Mouse (Mus musculus) CH12.LX (cell line): Measurements from ENCODE around the gene Spout1. TPM values are rescaled to one million over a fixed set of nuclear protein-coding genes. Genes with fewer than 3 reads are reported as not detected.

Experiments
- DNase-seq: peaks from one replicate; pipeline ENCODE4 v3.0.0-alpha.2; 2013; ENCODE audit errors: extremely low read depth
- H3K27ac ChIP-seq: 2 replicates; pipeline ENCODE4 v1.5.1; 2012; ENCODE audit warnings: low read depth, mild to moderate bottlenecking, control low read depth, moderate library complexity; ENCODE audit not compliant: insufficient read depth
- H3K27me3 ChIP-seq: replicated peaks from 2 replicates; pipeline ENCODE3; 2012; ENCODE audit warnings: inconsistent platforms
- H3K36me3 ChIP-seq, 2 experiments: replicated peaks in 1 of 2; 2 replicates each; pipeline versions ENCODE3 to v1.6.1; 2012; ENCODE audit warnings: inconsistent platforms in 1 of 2, low read length in 1 of 2, mild to moderate bottlenecking in 1 of 2, mixed read lengths in 1 of 2, moderate library complexity in 1 of 2; ENCODE audit not compliant: control insufficient read depth in 1 of 2, insufficient read depth in 1 of 2
- H3K4me1 ChIP-seq, 2 experiments: 2 replicates each; pipeline ENCODE4 v1.6.1; 2012; ENCODE audit warnings: inconsistent platforms in 1 of 2, moderate library complexity in 1 of 2; ENCODE audit not compliant: insufficient read depth in 2 of 2, control insufficient read depth in 1 of 2
- H3K4me2 ChIP-seq: 2 replicates; pipeline ENCODE4 v1.6.1; 2012; ENCODE audit warnings: low read depth, mild to moderate bottlenecking, control low read depth; ENCODE audit not compliant: poor library complexity, insufficient read depth, severe bottlenecking
- H3K4me3 ChIP-seq, 3 experiments: fragments of 150-350 bp in 1 of 3; sonication (generic) in 1 of 3; replicated peaks in 1 of 3; 2 replicates each; pipeline versions ENCODE3 to v1.5.1; 2011 to 2012; ENCODE audit warnings: low read depth in 2 of 3, low read length in 2 of 3, mild to moderate bottlenecking in 2 of 3, moderate library complexity in 2 of 3, control low read depth in 1 of 3, improper control_type of control experiment in 1 of 3, inconsistent platforms in 1 of 3, mixed read lengths in 1 of 3; ENCODE audit not compliant: poor library complexity in 1 of 3
- H3K79me2 ChIP-seq: replicated peaks from 2 replicates; pipeline ENCODE4 v1.6.1; 2012; ENCODE audit warnings: mild to moderate bottlenecking, moderate library complexity; ENCODE audit not compliant: control insufficient read depth, poor library complexity, insufficient read depth, severe bottlenecking; ENCODE audit errors: extremely low read depth
- H3K9ac ChIP-seq: 2 replicates; pipeline ENCODE4 v1.6.1; 2012; ENCODE audit warnings: low read depth, mild to moderate bottlenecking, control low read depth, moderate library complexity; ENCODE audit not compliant: insufficient read depth
- H3K9me3 ChIP-seq: replicated peaks from 2 replicates; pipeline ENCODE3; 2012; ENCODE audit warnings: low read length, inconsistent platforms, mixed read lengths
- BHLHE40 ChIP-seq: IDR thresholded peaks from 2 replicates; pipeline ENCODE4 v1.6.1; 2011; ENCODE audit warnings: mild to moderate bottlenecking, low read depth, low read length, improper control_type of control experiment
- CHD1 ChIP-seq: IDR thresholded peaks from 2 replicates; pipeline ENCODE4 v1.6.1; 2012; ENCODE audit warnings: low read depth, low read length, improper control_type of control experiment, inconsistent platforms
- CHD2 ChIP-seq: IDR thresholded peaks from 2 replicates; pipeline ENCODE4 v1.6.1; 2011; ENCODE audit warnings: low read length, improper control_type of control experiment
- E2F4 ChIP-seq: IDR thresholded peaks from 2 replicates; pipeline ENCODE4 v1.6.1; 2011; ENCODE audit warnings: low read depth, low read length, improper control_type of control experiment; ENCODE audit not compliant: insufficient replicate concordance
- ELF1 ChIP-seq: IDR thresholded peaks from 2 replicates; pipeline ENCODE4 v1.6.1; 2014; ENCODE audit warnings: low read depth, mild to moderate bottlenecking, inconsistent platforms, low read length, improper control_type of control experiment
- ETS1 ChIP-seq: conservative IDR thresholded peaks from 2 replicates; pipeline ENCODE4 v1.6.1; 2012; ENCODE audit warnings: low read depth, mild to moderate bottlenecking, inconsistent platforms, low read length, improper control_type of control experiment, moderate library complexity
- GABPA ChIP-seq: IDR thresholded peaks from 2 replicates; pipeline ENCODE4 v1.6.1; 2012; ENCODE audit warnings: low read depth, low read length, improper control_type of control experiment, inconsistent platforms; ENCODE audit not compliant: insufficient replicate concordance
- HCFC1 ChIP-seq: IDR thresholded peaks from 2 replicates; pipeline ENCODE4 v1.6.1; 2012; ENCODE audit warnings: low read depth, mild to moderate bottlenecking, inconsistent platforms, low read length, improper control_type of control experiment
- IRF4 ChIP-seq: IDR thresholded peaks from 2 replicates; pipeline ENCODE4 v1.6.1; 2014; ENCODE audit warnings: low read depth, mild to moderate bottlenecking, inconsistent platforms, low read length, improper control_type of control experiment
- JUN ChIP-seq: IDR thresholded peaks from 2 replicates; pipeline ENCODE4 v1.6.1; 2011; ENCODE audit warnings: low read depth, mild to moderate bottlenecking, low read length, improper control_type of control experiment, moderate library complexity; ENCODE audit not compliant: insufficient read depth
- JUND ChIP-seq: conservative IDR thresholded peaks from 2 replicates; pipeline ENCODE4 v1.6.1; 2011; ENCODE audit warnings: low read depth, low read length, improper control_type of control experiment
- KAT2A ChIP-seq: IDR thresholded peaks from 2 replicates; pipeline ENCODE4 v1.6.1; 2012; ENCODE audit warnings: low read length, improper control_type of control experiment, inconsistent platforms; ENCODE audit not compliant: insufficient replicate concordance
- MAFK ChIP-seq: IDR thresholded peaks from 2 replicates; pipeline ENCODE4 v1.6.1; 2011; ENCODE audit warnings: low read length, improper control_type of control experiment; ENCODE audit not compliant: insufficient replicate concordance
- MAX ChIP-seq: IDR thresholded peaks from 2 replicates; pipeline ENCODE4 v1.6.1; 2011; ENCODE audit warnings: low read length, improper control_type of control experiment
- MAZ ChIP-seq: IDR thresholded peaks from 2 replicates; pipeline ENCODE4 v1.6.1; 2012; ENCODE audit warnings: low read depth, mild to moderate bottlenecking, inconsistent platforms, low read length, improper control_type of control experiment, moderate library complexity
- MEF2A ChIP-seq: IDR thresholded peaks from 2 replicates; pipeline ENCODE4 v1.6.1; 2014; ENCODE audit warnings: low read depth, mild to moderate bottlenecking, inconsistent platforms, low read length, improper control_type of control experiment, borderline replicate concordance
- MXI1 ChIP-seq: IDR thresholded peaks from 2 replicates; pipeline ENCODE4 v1.6.1; 2011; ENCODE audit warnings: mild to moderate bottlenecking, low read depth, low read length, improper control_type of control experiment
- NELFE ChIP-seq: IDR thresholded peaks from 2 replicates; pipeline ENCODE4 v1.6.1; 2011; ENCODE audit warnings: low read depth, low read length, improper control_type of control experiment
- NRF1 ChIP-seq: IDR thresholded peaks from 2 replicates; pipeline ENCODE4 v1.6.1; 2014; ENCODE audit warnings: low read depth, mild to moderate bottlenecking, inconsistent platforms, low read length, improper control_type of control experiment, moderate library complexity
- POLR2A ChIP-seq: IDR thresholded peaks from 2 replicates; pipeline ENCODE4 v1.6.1; 2011; ENCODE audit warnings: low read depth, mild to moderate bottlenecking, improper control_type of control experiment, low read length
- POLR2AphosphoS2 ChIP-seq: IDR thresholded peaks from 2 replicates; pipeline ENCODE4 v1.6.1; 2011; ENCODE audit warnings: low read depth, low read length, improper control_type of control experiment
- RAD21 ChIP-seq: IDR thresholded peaks from 2 replicates; pipeline ENCODE4 v1.6.1; 2011; ENCODE audit warnings: low read depth, mild to moderate bottlenecking, low read length, improper control_type of control experiment, moderate library complexity
- RCOR1 ChIP-seq: conservative IDR thresholded peaks from 2 replicates; pipeline ENCODE4 v1.6.1; 2012; ENCODE audit warnings: low read depth, mild to moderate bottlenecking, inconsistent platforms, low read length, improper control_type of control experiment
- TBP ChIP-seq: conservative IDR thresholded peaks from 2 replicates; pipeline ENCODE4 v1.6.1; 2011; ENCODE audit warnings: low read depth, low read length, improper control_type of control experiment
- TCF12 ChIP-seq: IDR thresholded peaks from 2 replicates; pipeline ENCODE4 v1.6.1; 2014; ENCODE audit warnings: low read depth, mild to moderate bottlenecking, inconsistent platforms, low read length, improper control_type of control experiment
- UBTF ChIP-seq: IDR thresholded peaks from 2 replicates; pipeline ENCODE4 v1.6.1; 2012; ENCODE audit warnings: low read depth, mild to moderate bottlenecking, inconsistent platforms, low read length, improper control_type of control experiment, moderate library complexity
- USF1 ChIP-seq: IDR thresholded peaks from 2 replicates; pipeline ENCODE4 v1.6.1; 2014; ENCODE audit warnings: low read depth, mild to moderate bottlenecking, inconsistent platforms, low read length, improper control_type of control experiment
- USF2 ChIP-seq: conservative IDR thresholded peaks from 2 replicates; pipeline ENCODE4 v1.6.1; 2011; ENCODE audit warnings: low read depth, low read length, improper control_type of control experiment
- ZC3H11A ChIP-seq: IDR thresholded peaks from 2 replicates; pipeline ENCODE4 v1.6.1; 2012; ENCODE audit warnings: low read depth, mild to moderate bottlenecking, inconsistent platforms, low read length, improper control_type of control experiment
- ZKSCAN1 ChIP-seq: IDR thresholded peaks from 2 replicates; pipeline ENCODE4 v1.6.1; 2012; ENCODE audit warnings: low read depth, inconsistent platforms, low read length, improper control_type of control experiment, borderline replicate concordance
- ZMIZ1 ChIP-seq: IDR thresholded peaks from 2 replicates; pipeline ENCODE4 v1.6.1; 2012; ENCODE audit warnings: low read depth, mild to moderate bottlenecking, inconsistent platforms, low read length, improper control_type of control experiment
- ZNF384 ChIP-seq: IDR thresholded peaks from 2 replicates; pipeline ENCODE4 v1.6.1; 2012; ENCODE audit warnings: low read depth, low read length, improper control_type of control experiment, inconsistent platforms
- dilution Hi-C: fragments of 300-500 bp; cut with MboI; formaldehyde crosslinking; loops from 2 replicates; pipeline ENCODE4 v1.14.3; 2020; ENCODE audit warnings: low sequenced_read_pairs; ENCODE audit not compliant: extremely low pct_unique_long_range_greater_than_20kb, extremely low pct_ligation_motif_present
- in situ Hi-C: fragments of 300-500 bp; cut with MboI; formaldehyde crosslinking; loops from 3 replicates; pipeline ENCODE4 v1.14.3; 2019; ENCODE audit warnings: low sequenced_read_pairs, low pct_ligation_motif_present, low pct_unique_long_range_greater_than_20kb, mixed read lengths
- polyA plus RNA-seq: library from polyadenylated mRNA; unstranded; fragments of >175 nt; gene quantifications from 2 replicates; pipeline ENCODE4 v1.2.1, GENCODE M21; 2012; ENCODE audit warnings: low read depth; ENCODE audit not compliant: insufficient read length
- total RNA-seq, 2 experiments: library from RNA; depleted of rRNA; stranded (reverse); fragments of 300-350 nt in 1 of 2; fragments of >200 nt in 1 of 2; gene quantifications; 2 replicates each; pipeline ENCODE4 v1.2.3; 2012 to 2014

Gene Spout1
- total and polyA plus RNA-seq, 3 experiments, result 38.4 to 62.3 (median 49.2) TPM

DNA sequence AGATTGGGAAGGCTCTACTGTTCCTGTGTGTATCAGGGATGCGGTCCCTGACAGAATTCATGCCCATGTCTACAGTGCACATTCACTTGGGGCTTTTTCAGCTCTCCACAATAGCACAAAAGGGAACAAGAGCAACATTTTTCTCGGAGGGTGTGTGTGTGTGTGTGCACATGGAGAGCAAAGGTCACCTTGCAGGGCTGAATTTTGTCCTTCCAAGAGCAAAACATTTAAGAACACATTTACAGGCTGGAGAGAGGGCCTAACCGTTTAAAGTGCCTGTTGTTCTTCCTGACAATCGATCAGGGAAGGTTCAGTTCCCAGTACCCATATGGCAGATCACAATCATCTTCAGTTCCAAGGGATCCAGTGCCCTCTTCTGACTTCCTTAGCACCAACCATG is 48.1 kb downstream of the Spout1 start:
- in situ Hi-C loops (no loop called here), dilution Hi-C loops (no loop called here)
- Histone ChIP-seq H3K4me1 (peaks cover 0 to 23% of the 10 kb centered on the region in 2 experiments; a peak in 2 of 4 replicates), H3K9ac (no peak overlapping the region), H3K4me3 (no peak overlapping the region), H3K36me3 (peaks cover 0 to 1% of the 10 kb centered on the region in 2 experiments), H3K27ac (no peak overlapping the region), H3K9me3 (no peaks in the 10 kb centered on the region), H3K4me2 (no peak overlapping the region), H3K79me2 (no peaks in the 10 kb centered on the region), H3K27me3 (no peaks in the 10 kb centered on the region)
- TF ChIP-seq NELFE, result no peak
- no peak for TF ChIP-seq MEF2A
- TF ChIP-seq HCFC1, result no peak
- TF ChIP-seq USF1, result no peak
- TF ChIP-seq ZNF384, result no peak
- no peak for TF ChIP-seq MAX
- DNase-seq, result no peak

DNA sequence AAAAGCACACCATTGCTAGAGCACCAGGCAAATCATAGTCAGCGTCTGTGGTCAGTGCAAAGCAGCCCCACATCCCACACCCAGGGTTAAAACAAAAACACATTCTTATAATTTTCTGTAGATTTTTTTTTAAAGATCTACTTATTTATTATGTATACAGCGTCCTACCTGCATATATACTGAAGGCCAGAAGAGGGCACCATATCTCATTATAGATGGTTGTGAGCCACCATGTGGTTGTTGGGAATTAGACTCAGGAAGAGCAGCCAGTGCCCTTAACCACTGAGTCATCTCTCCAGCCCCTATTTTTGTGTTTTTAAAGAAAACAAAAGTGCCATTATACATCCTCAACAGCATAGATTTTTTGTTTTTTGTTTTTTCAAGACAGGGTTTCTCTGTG is 49.5 kb downstream of the Spout1 start:
- H3K4me2 ChIP-seq, result no peak overlapping the region
- H3K9ac ChIP-seq, result no peak overlapping the region
- peaks cover 0 to 18% of the 10 kb centered on the region in 2 experiments; a peak in 2 of 4 replicates for H3K4me1 ChIP-seq
- H3K4me3 ChIP-seq, result no peak overlapping the region
- peak; percentile 49 for DNase-seq
- in situ Hi-C loops, result no loop called here
- no peaks in the 10 kb centered on the region for H3K36me3 ChIP-seq
- H3K27me3 ChIP-seq, result no peaks in the 10 kb centered on the region
- no peaks in the 10 kb centered on the region for H3K79me2 ChIP-seq
- dilution Hi-C loops, result no loop called here
- H3K27ac ChIP-seq, result no peak overlapping the region
- H3K9me3 ChIP-seq, result no peaks in the 10 kb centered on the region
- TF ChIP-seq E2F4 (no peak), CHD1 (no peak), USF2 (no peak), ZC3H11A (no peak), ETS1 (no peak), USF1 (no peak), HCFC1 (no peak), MAFK (no peak), POLR2A (no peak), MXI1 (no peak), JUN (no peak), TCF12 (no peak), ZKSCAN1 (no peak), RCOR1 (no peak), MEF2A (no peak), IRF4 (no peak), ELF1 (peak; percentile 23; the same call in 1 of the 2 replicates), ZMIZ1 (no peak), MAX (peak; percentile 48; the same call in 1 of the 2 replicates), CHD2 (no peak), POLR2AphosphoS2 (no peak), GABPA (no peak), BHLHE40 (no peak), JUND (no peak), MAZ (no peak), RAD21 (peak; percentile 46), NRF1 (no peak), NELFE (no peak), ZNF384 (peak; percentile 50), KAT2A (no peak), TBP (no peak), UBTF (no peak)
